Mouse (Mus musculus) embryonic fibroblast, embryonic 13.5 days (primary cell): ENCODE measurements around the gene Coq2.

Experiments used
- CTCF ChIP-seq: IDR thresholded peaks from 2 replicates; pipeline ENCODE4 v1.5.1; 2011; ENCODE audit warnings: mild to moderate bottlenecking, control low read depth, low read length, moderate library complexity, borderline replicate concordance; ENCODE audit not compliant: insufficient read depth
- POLR2A ChIP-seq: IDR thresholded peaks from 2 replicates; pipeline ENCODE4 v1.6.1; 2011; ENCODE audit warnings: low read depth, mild to moderate bottlenecking, control low read depth, low read length, moderate library complexity

GRCm38 (mm10) chr5:100634885-100635478 lies 40.0 kb downstream of the Coq2 start:
- TF ChIP-seq POLR2A (no peak), CTCF (no peak)
